Mouse (Mus musculus) ES-E14 (cell line): ENCODE data around the gene H2-Ob.

Experiments
- CHD2 ChIP-seq: IDR thresholded peaks from 2 replicates; pipeline ENCODE4 v1.6.1; 2014; ENCODE audit warnings: mild to moderate bottlenecking, low read depth, low read length, inconsistent platforms
- ZNF384 ChIP-seq: IDR thresholded peaks from 2 replicates; pipeline ENCODE4 v1.6.1; 2012; ENCODE audit warnings: low read depth, low read length, inconsistent platforms

DNA sequence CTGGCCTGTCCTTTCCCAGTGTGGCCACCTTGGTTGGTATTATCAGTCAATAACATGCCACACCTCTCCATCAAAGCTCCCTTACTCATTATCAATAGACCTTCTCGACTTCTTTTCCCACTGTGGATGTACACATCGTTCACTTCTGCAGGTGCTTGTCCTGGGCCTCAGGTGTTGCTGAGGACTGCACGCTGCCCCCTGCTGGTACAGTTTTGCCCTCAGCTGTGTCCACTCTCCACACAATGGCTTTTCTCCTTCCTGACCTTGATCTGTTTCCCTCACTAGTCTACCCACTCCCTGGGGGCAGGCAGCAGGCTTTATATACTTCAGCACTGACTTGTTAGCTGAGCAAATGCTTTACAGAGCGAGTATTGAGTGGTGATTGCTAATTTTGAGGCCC lies 47.1 kb downstream of the H2-Ob start:
- TF ChIP-seq CHD2 = no peak
- no peak for TF ChIP-seq ZNF384
